Comparison of ENCODE assay signal across 8 mouse cellular contexts in genomic region chr11:70525184-70525678, GRCm38 (mm10). TPM values are rescaled to one million over a fixed set of nuclear protein-coding genes. Genes with fewer than 3 reads are reported as not detected.
DNase-seq lines count a peak whose midpoint lies in the region; ATAC-seq and TF ChIP-seq lines count a peak whose summit lies in the region.

TSS of gene Psmb6 (plus strand) at chr11:70525367.

- peak within 1 kb of the TSS; percentile 62 for H3K4me2 ChIP-seq in heart, embryonic 11.5 days
- H3K4me2 ChIP-seq in kidney, embryonic 16.5 days (replicated peaks; ENCODE audit: low read depth, low read length), result peak within 1 kb of the TSS; percentile 69
- peak within 1 kb of the TSS; percentile 93 for H3K4me2 ChIP-seq in myocyte (ENCODE audit: low read depth)

- no peak for TF ChIP-seq CTCF in C2C12 (IDR thresholded peaks at IDR 0.05; ENCODE audit: control insufficient read depth, insufficient read depth, insufficient read length)
- TF ChIP-seq CTCF in brain, embryonic 14.5 days (IDR thresholded peaks at IDR 0.05; ENCODE audit: borderline replicate concordance, extremely low read depth, insufficient read depth, insufficient read length), result no peak
- TF ChIP-seq CTCF in liver, adult 2 months (IDR thresholded peaks at IDR 0.05; ENCODE audit: low read depth, low read length), result no peak

- peak within 1 kb of the TSS; percentile 86 for H3K9ac ChIP-seq in heart, embryonic 11.5 days (ENCODE audit: low read depth, low read length)
- H3K9ac ChIP-seq in kidney, embryonic 16.5 days (replicated peaks; ENCODE audit: low read length), result peak within 1 kb of the TSS; percentile 80
- peak within 1 kb of the TSS; percentile 83 for H3K9ac ChIP-seq in liver, adult 2 months (ENCODE audit: low read depth, low read length)

- no peaks in the 10 kb centered on the region for H3K9me3 ChIP-seq in erythroblast, embryonic 14.5 days (ENCODE audit: control insufficient read depth, low read length)
- H3K9me3 ChIP-seq in heart, embryonic 11.5 days (replicated peaks; ENCODE audit: control insufficient read depth, low read length), result no peaks in the 10 kb centered on the region
- no peaks in the 10 kb centered on the region for H3K9me3 ChIP-seq in kidney, embryonic 16.5 days (ENCODE audit: low read length)

- peak within 1 kb of the TSS; percentile 97 for H3K4me3 ChIP-seq in C2C12 (ENCODE audit: insufficient read depth, poor library complexity, severe bottlenecking)
- peak within 1 kb of the TSS; percentile 69 for H3K4me3 ChIP-seq in erythroblast, embryonic 14.5 days (replicated peaks)
- H3K4me3 ChIP-seq in heart, embryonic 11.5 days (ENCODE audit: low read depth, low read length), result peak within 1 kb of the TSS; percentile 77
- peak within 1 kb of the TSS; percentile 74 for H3K4me3 ChIP-seq in kidney, embryonic 16.5 days (ENCODE audit: low read length)
- peak within 1 kb of the TSS; percentile 72 for H3K4me3 ChIP-seq in liver, adult 2 months (ENCODE audit: insufficient read depth, low read depth, low read length)
- peak within 1 kb of the TSS; percentile 81 for H3K4me3 ChIP-seq in myocyte

- peak; percentile 82; the same call in 1 of the 2 replicates for TF ChIP-seq POLR2A in brain, embryonic 14.5 days (IDR thresholded peaks at IDR 0.05; ENCODE audit: borderline replicate concordance, extremely low read depth, insufficient read depth, insufficient read length, poor library complexity, severe bottlenecking)
- peak; percentile 77; the same call in 1 of the 2 replicates for TF ChIP-seq POLR2A in liver, adult 2 months (IDR thresholded peaks at IDR 0.05; ENCODE audit: extremely low read depth, insufficient read depth, low read length)
- peak; percentile 78 for TF ChIP-seq POLR2A in myocyte (IDR thresholded peaks at IDR 0.05; ENCODE audit: insufficient read length, low read depth)

- peaks cover 27% of the 10 kb centered on the region for H3K4me1 ChIP-seq in erythroblast, embryonic 14.5 days (ENCODE audit: control insufficient read depth)
- H3K4me1 ChIP-seq in heart, embryonic 11.5 days (ENCODE audit: control insufficient read depth, insufficient read depth, low read length), result peaks cover 10% of the 10 kb centered on the region
- peaks cover 12% of the 10 kb centered on the region; the same call in 1 of the 2 replicates for H3K4me1 ChIP-seq in kidney, embryonic 16.5 days (ENCODE audit: insufficient read depth, low read length)
- H3K4me1 ChIP-seq in liver, adult 2 months (ENCODE audit: control insufficient read depth, insufficient read depth, low read length), result peaks cover 12% of the 10 kb centered on the region

- H3K79me3 ChIP-seq in C2C12 (ENCODE audit: low read depth), result peaks cover 16% of the 10 kb centered on the region

- H3K79me2 ChIP-seq in C2C12 (ENCODE audit: control insufficient read depth, insufficient read depth) (peaks cover 24% of the 10 kb centered on the region), myocyte (ENCODE audit: control insufficient read depth, insufficient read depth) (peaks cover 15% of the 10 kb centered on the region)
- peaks cover 1% of the 10 kb centered on the region; the same call in 1 of the 2 replicates for H3K79me2 ChIP-seq in liver, adult 2 months (ENCODE audit: control insufficient read depth, insufficient read depth, low read length)

- peak; percentile 99 for DNase-seq in brain, embryonic 14.5 days (ENCODE audit: low read depth)
- DNase-seq in liver, adult 2 months (ENCODE audit: extremely low read depth, low read depth, low spot score), result peak; percentile 97
- peak; percentile 97 for DNase-seq in splenic B cell, adult 2 months (ENCODE audit: low read depth, low spot score)

- H3K27me3 ChIP-seq in C2C12 (ENCODE audit: control insufficient read depth, insufficient read depth, insufficient read length) (no peaks in the 10 kb centered on the region), myocyte (ENCODE audit: control insufficient read depth, insufficient read depth, insufficient read length) (no peaks in the 10 kb centered on the region)
- peaks cover 9% of the 10 kb centered on the region for H3K27me3 ChIP-seq in erythroblast, embryonic 14.5 days (ENCODE audit: control insufficient read depth)
- no peaks in the 10 kb centered on the region for H3K27me3 ChIP-seq in heart, embryonic 11.5 days (ENCODE audit: control insufficient read depth, insufficient read depth, low read length)
- H3K27me3 ChIP-seq in kidney, embryonic 16.5 days (ENCODE audit: insufficient read depth, low read length), result no peaks in the 10 kb centered on the region
- H3K27me3 ChIP-seq in liver, adult 2 months (ENCODE audit: control insufficient read depth, insufficient read depth, low read length), result no peaks in the 10 kb centered on the region
- no peaks in the 10 kb centered on the region; the same call in 1 of the 2 replicates for H3K27me3 ChIP-seq in splenic B cell, adult 2 months (ENCODE audit: control insufficient read depth, insufficient read depth, low read length, poor library complexity, severe bottlenecking)

- H3K27ac ChIP-seq in heart, embryonic 11.5 days (ENCODE audit: low read depth, low read length), result 0 out of 2 replicates have a peak within 1 kb of the TSS, but pooled peaks have one; percentile 54
- H3K27ac ChIP-seq in kidney, embryonic 16.5 days (ENCODE audit: low read length), result no peak within 1 kb of the TSS
- peak within 1 kb of the TSS; percentile 61 for H3K27ac ChIP-seq in liver, adult 2 months (replicated peaks; ENCODE audit: insufficient read depth, low read depth, low read length)

- 1% methylated on average over 25 of the region's 26 CpGs for WGBS in heart, embryonic 11.5 days (ENCODE audit: insufficient replicate concordance)
- WGBS in kidney, embryonic 16.5 days, result under 1% methylated on average over 26 of the region's 26 CpGs
- WGBS in liver, adult 2 months, result under 1% methylated on average over 26 of the region's 26 CpGs

- H3K36me3 ChIP-seq in C2C12 (ENCODE audit: control insufficient read depth, insufficient read depth) (peaks cover 35% of the 10 kb centered on the region), myocyte (ENCODE audit: control insufficient read depth, insufficient read depth) (peaks cover 12% of the 10 kb centered on the region)
- peaks cover 35% of the 10 kb centered on the region for H3K36me3 ChIP-seq in erythroblast, embryonic 14.5 days (ENCODE audit: control insufficient read depth)
- H3K36me3 ChIP-seq in heart, embryonic 11.5 days (ENCODE audit: control insufficient read depth, insufficient read depth, low read length), result peaks cover 15% of the 10 kb centered on the region
- peaks cover 31% of the 10 kb centered on the region for H3K36me3 ChIP-seq in kidney, embryonic 16.5 days (ENCODE audit: insufficient read depth, low read length)
- H3K36me3 ChIP-seq in liver, adult 2 months (ENCODE audit: control insufficient read depth, insufficient read depth, low read length), result peaks cover 16% of the 10 kb centered on the region
- peaks cover 6% of the 10 kb centered on the region; the same call in 1 of the 2 replicates for H3K36me3 ChIP-seq in splenic B cell, adult 2 months (ENCODE audit: control insufficient read depth, insufficient read depth, low read length, poor library complexity, severe bottlenecking)

- ATAC-seq in heart, embryonic 11.5 days (replicated peaks; ENCODE audit: insufficient number of reproducible peaks, low FRiP score, low TSS enrichment), result peak; percentile 78
- ATAC-seq in kidney, embryonic 16.5 days (ENCODE audit: low FRiP score, low TSS enrichment), result peak; percentile 95

- H3ac ChIP-seq in C2C12 (ENCODE audit: control insufficient read depth, insufficient read length, low read depth), result peak within 1 kb of the TSS; percentile 70
- H3ac ChIP-seq in myocyte (ENCODE audit: control insufficient read depth, insufficient read length), result peak within 1 kb of the TSS; percentile 13

TF ChIP-seq in C2C12, 6 proteins besides CTCF, POLR2A, EP300 and RAD21:
- no peak for TF ChIP-seq MYOG (IDR thresholded peaks at IDR 0.05; ENCODE audit: control insufficient read depth, extremely low read depth, insufficient read length)
- no peak for TF ChIP-seq CEBPB (IDR thresholded peaks at IDR 0.05; ENCODE audit: low read depth)
- TF ChIP-seq FOSL1 (IDR thresholded peaks at IDR 0.05; ENCODE audit: insufficient read depth, low read length, poor library complexity, severe bottlenecking), result no peak
- peak; percentile 31 for TF ChIP-seq MAX (IDR thresholded peaks at IDR 0.05)
- TF ChIP-seq MYOD1 (IDR thresholded peaks at IDR 0.05; ENCODE audit: control insufficient read depth, insufficient read length, low read depth), result no peak

TF ChIP-seq in myocyte, 11 proteins besides CTCF, POLR2A, EP300 and RAD21:
- peak; percentile 81 for TF ChIP-seq POLR2AphosphoS2 (IDR thresholded peaks at IDR 0.05; ENCODE audit: insufficient read length, low read depth)
- no peak for TF ChIP-seq TCF12 (IDR thresholded peaks at IDR 0.05; ENCODE audit: insufficient read depth, poor library complexity, severe bottlenecking)
- TF ChIP-seq TCF3 (IDR thresholded peaks at IDR 0.05; ENCODE audit: insufficient read length, low read depth), result no peak
- TF ChIP-seq MYOD1 (IDR thresholded peaks at IDR 0.05; ENCODE audit: control insufficient read depth in 1 of 3, insufficient read length in 2 of 3, low read depth in 2 of 3), result no peak

RNA-seq across cellular contexts. Expression of gene Psmb6, which starts in this region (rescaled TPM):
- polyA plus RNA-seq in C2C12 (2012; fragmentation: generic; extraction: Trizol) (658 TPM), myocyte (2012; fragmentation: generic; extraction: Trizol) (575 TPM)
- 405 and 560 TPM in 2 replicates for polyA plus RNA-seq in brain, embryonic 14.5 days (2012; rRNA removed)
- 27.3 and 29.9 TPM in 2 replicates for polyA plus RNA-seq in erythroblast, embryonic 14.5 days (2012)
- polyA plus RNA-seq in heart, embryonic 11.5 days (2014; fragmentation: Nextera tagmentation; extraction: Ambion mirVana), result 684 and 701 TPM in 2 replicates
- polyA plus RNA-seq in kidney, embryonic 16.5 days (2015; fragmentation: Nextera tagmentation; extraction: Ambion mirVana), result 789 and 872 TPM in 2 replicates
- 291 and 298 TPM in 2 replicates for total RNA-seq in liver, adult 2 months (2014; rRNA removed)
- 312 and 336 TPM in 2 replicates for polyA plus RNA-seq in liver, adult 2 months (2012; rRNA removed)

Comparison
In these comparisons a context has a peak if more than half of its experiments do, and no peak if none do; other contexts are left out.
1. RNA of gene Psmb6 (polyA plus RNA-seq): 789 to 872 TPM in kidney, embryonic 16.5 days, 684 to 701 TPM in heart, embryonic 11.5 days, 658 TPM in C2C12 (single experiment), 575 TPM in myocyte (single experiment), 405 to 560 TPM in brain, embryonic 14.5 days and 312 to 336 TPM in liver, adult 2 months; 27.3 to 29.9 TPM in erythroblast, embryonic 14.5 days; every median in the first group is over 10 times any median in the second.
2. Peak in every context shown above with its lines, with median percentiles within 50 percentile points of each other: H3K4me3 ChIP-seq, DNase-seq, POLR2A ChIP-seq, H3K4me2 ChIP-seq and H3K9ac ChIP-seq.